Mouse (Mus musculus) left cerebral cortex, adult 8-10 months (tissue): Measurements from ENCODE around the gene Pithd1. TPM values are rescaled to one million over a fixed set of nuclear protein-coding genes. Genes with fewer than 3 reads are reported as not detected.

Experiments used
- DNase-seq, 2 experiments: peaks; one replicate each; pipeline ENCODE4 v3.0.0; 2022; ENCODE audit warnings: low spot score in 2 of 2
- total RNA-seq, 4 experiments: library from RNA; stranded (reverse); gene quantifications; 2 replicates each; pipeline ENCODE4 v1.2.4; 2022

The Pithd1 gene
- total RNA-seq = 10 to 100 TPM; 82.0 to 99.8 (median 91.3) TPM

GRCm38 (mm10) chr4:135986943-135987710, at the start of gene Pithd1:
Gene Pithd1 (minus strand): TSS chr4:135987264.
- peak; percentile 86 to 91 for DNase-seq

- no peak for DNase-seq
These were observed 48.0 kb upstream of the Pithd1 start for GRCm38 (mm10) chr4:136035078-136035477.

GRCm38 (mm10) chr4:136033231-136033630, 46.2 kb upstream of the Pithd1 start:
- no peak for DNase-seq

GRCm38 (mm10) chr4:136030968-136031909, 44.2 kb upstream of the Pithd1 start:
- DNase-seq = no peak

- DNase-seq = no peak
These were observed 41.6 kb upstream of the Pithd1 start for GRCm38 (mm10) chr4:136028689-136029088.

GRCm38 (mm10) chr4:136028132-136028564, 41.1 kb upstream of the Pithd1 start:
- no peak for DNase-seq

GRCm38 (mm10) chr4:136027416-136028131, 40.5 kb upstream of the Pithd1 start:
- DNase-seq = no peak

GRCm38 (mm10) chr4:136025350-136025749, 38.3 kb upstream of the Pithd1 start:
- DNase-seq = no peak

GRCm38 (mm10) chr4:136022924-136023323, 35.9 kb upstream of the Pithd1 start:
- no peak for DNase-seq

- peak; percentile 98 to 99 for DNase-seq
These were observed 34.5 kb upstream of the Pithd1 start, which contains the start of gene Eloa for GRCm38 (mm10) chr4:136021549-136022047. Gene Eloa (minus strand): TSS chr4:136021763.

- DNase-seq = no peak
These were observed 33.9 kb upstream of the Pithd1 start for GRCm38 (mm10) chr4:136020743-136021548.

GRCm38 (mm10) chr4:136016059-136016602, 29.1 kb upstream of the Pithd1 start:
- DNase-seq = no peak

- DNase-seq = no peak
These were observed 23.5 kb upstream of the Pithd1 start for GRCm38 (mm10) chr4:136010586-136010985.

GRCm38 (mm10) chr4:136008782-136009447, 21.9 kb upstream of the Pithd1 start:
- no peak for DNase-seq

- no peak for DNase-seq
These were observed 19.8 kb upstream of the Pithd1 start for GRCm38 (mm10) chr4:136006821-136007220.

GRCm38 (mm10) chr4:136004921-136005320, 17.9 kb upstream of the Pithd1 start:
- no peak for DNase-seq

- DNase-seq = no peak
These were observed 17.1 kb upstream of the Pithd1 start for GRCm38 (mm10) chr4:136004107-136004675.

- no peak for DNase-seq
These were observed 8.1 kb upstream of the Pithd1 start for GRCm38 (mm10) chr4:135995118-135995517.

GRCm38 (mm10) chr4:135993941-135994340, 6.9 kb upstream of the Pithd1 start:
- no peak for DNase-seq
